Mouse (Mus musculus) spleen, postnatal 14 days (tissue): ENCODE measurements around the gene Atg16l1.
A peak's percentile ranks its signal among the peaks of the same experiment; 100 is the strongest.

Source experiments
- DNase-seq, 2 experiments: peaks; one replicate each; pipeline ENCODE4 v3.0.0; 2021 to 2022; ENCODE audit warnings: low spot score in 2 of 2

Atg16l1 gene

GRCm38 (mm10) chr1:87755641-87756470, at the start of gene Atg16l1:
Gene Atg16l1 (plus strand): TSS chr1:87755870.
- peak; percentile 83 to 91 for DNase-seq

- peak in 1 of 2 experiments; percentile 14 for DNase-seq
Measured at GRCm38 (mm10) chr1:87706361-87706760, 49.3 kb upstream of the Atg16l1 start.

GRCm38 (mm10) chr1:87709020-87709419, 46.6 kb upstream of the Atg16l1 start:
- DNase-seq, result no peak

- DNase-seq, result no peak
Measured at GRCm38 (mm10) chr1:87709661-87710270, 45.9 kb upstream of the Atg16l1 start.

DNA sequence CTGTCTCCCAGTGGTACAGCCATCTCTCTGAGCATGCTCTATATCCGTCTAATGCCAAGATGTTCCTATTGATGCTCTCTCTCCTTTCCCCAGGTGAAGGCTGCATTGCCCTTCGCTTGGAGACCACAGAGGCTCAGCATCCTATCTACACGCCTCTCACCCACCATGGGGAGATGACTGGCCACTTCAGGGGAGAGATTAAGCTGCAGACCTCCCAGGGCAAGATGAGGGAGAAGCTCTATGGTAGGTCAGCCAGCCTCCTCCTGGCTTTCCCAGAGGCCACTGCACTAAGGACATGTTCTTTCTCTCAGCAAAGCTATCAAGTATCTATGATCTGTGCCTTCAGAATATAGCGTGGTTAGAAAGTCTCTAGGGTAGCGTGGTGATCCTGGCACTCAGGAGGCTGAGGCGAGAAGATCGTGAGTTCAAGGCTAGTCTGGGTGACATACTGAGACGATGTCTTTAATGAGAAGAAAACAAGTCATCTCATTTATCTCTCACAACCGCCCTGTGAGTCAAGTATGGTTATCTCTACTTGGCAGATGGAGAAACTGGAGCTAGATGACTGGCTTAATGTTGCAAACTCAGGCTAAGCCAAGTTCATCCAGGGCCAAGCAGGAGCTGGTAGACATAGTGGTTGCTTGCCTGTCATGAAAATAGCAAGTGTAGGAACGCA, 43.6 kb upstream of the Atg16l1 start:
- peak in 1 of 2 experiments; percentile 21 for DNase-seq

- DNase-seq, result no peak
Measured at GRCm38 (mm10) chr1:87712614-87712971, 43.1 kb upstream of the Atg16l1 start.

DNA sequence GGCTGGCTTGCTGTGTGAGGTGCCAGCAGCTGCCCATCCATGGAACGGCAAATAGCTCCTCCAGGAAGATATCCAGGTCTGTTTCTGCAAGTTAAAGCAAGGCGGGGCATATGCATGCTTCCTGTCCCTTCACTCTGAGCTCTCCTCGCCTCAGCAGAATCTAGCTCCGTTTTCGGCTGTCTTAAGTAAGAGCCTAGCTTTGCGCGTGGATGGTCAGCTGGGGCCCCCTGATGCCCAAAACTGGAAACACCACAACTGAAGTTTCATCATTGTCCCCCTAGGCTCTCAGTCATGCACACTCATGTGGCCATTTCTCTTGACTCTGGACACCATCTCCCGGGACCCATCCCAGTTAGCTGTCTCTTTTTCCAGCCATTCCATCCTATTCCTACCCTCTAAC, 34.3 kb upstream of the Atg16l1 start:
- no peak for DNase-seq

- DNase-seq, result no peak
Measured at GRCm38 (mm10) chr1:87722081-87722480, 33.6 kb upstream of the Atg16l1 start.

- no peak for DNase-seq
Measured at GRCm38 (mm10) chr1:87723351-87723750, 32.3 kb upstream of the Atg16l1 start.

- DNase-seq, result no peak
Measured at GRCm38 (mm10) chr1:87729070-87729469, 26.6 kb upstream of the Atg16l1 start.

DNA sequence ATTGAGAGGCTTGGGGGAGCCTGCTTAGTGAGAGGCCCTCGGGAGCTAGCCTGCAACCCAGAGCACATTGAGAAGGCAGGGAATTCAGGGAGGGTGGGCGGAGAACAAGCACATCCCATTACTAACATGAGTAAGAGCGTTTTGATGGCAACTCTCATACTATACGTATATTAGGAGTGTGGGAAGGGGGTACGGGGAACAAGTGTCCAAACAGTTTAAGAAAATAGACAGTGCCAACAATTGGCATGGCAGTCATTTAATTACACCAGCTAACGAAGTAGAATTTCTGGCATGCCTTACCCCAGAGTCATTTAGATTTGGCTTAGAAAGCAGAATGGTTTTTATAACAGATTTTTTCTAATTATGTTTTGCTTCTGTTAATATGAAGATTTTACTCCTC, 25.8 kb upstream of the Atg16l1 start:
- DNase-seq, result no peak

DNA sequence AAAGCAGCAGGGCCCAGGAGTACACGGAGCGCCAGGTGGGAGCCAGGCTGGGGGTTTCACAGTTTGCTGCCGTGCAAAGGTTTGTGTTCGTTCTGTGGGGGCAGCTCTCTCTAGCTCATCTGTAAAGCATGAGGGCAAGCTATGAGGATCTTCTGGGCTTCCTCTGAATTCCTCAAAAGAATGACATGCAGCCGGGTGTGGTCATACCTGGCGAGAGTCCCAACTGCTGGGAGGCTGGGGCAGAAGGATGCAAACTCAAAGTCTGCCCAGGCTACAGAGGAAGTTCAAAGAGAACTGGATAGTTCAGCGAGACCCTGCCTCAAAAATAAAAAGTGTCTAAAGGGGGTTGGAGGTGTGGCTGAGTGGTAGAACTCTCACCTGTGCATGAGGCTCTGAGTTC, 25.4 kb upstream of the Atg16l1 start:
- no peak for DNase-seq

- no peak for DNase-seq
Measured at GRCm38 (mm10) chr1:87733212-87733611, 22.5 kb upstream of the Atg16l1 start.

DNA sequence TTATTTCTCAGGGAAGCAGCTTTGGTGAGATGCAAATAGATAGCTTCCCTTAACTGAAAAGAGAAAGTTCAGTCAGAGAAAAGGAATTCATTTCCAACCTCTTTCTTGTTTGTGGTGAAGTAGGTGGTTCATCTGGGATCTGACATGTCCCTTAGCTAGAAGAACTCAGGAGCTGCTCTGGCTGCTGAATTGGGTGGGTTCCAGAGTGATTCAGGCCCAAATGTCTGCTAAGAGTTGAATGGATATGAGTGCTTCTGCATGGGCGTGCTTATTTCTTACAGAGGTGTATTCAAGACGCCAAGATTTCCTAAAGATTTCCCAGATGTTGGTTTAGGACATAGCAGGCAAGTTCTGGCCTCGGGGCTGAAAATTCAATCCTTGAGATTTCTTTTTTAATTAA, 21.5 kb upstream of the Atg16l1 start:
- no peak for DNase-seq

DNA sequence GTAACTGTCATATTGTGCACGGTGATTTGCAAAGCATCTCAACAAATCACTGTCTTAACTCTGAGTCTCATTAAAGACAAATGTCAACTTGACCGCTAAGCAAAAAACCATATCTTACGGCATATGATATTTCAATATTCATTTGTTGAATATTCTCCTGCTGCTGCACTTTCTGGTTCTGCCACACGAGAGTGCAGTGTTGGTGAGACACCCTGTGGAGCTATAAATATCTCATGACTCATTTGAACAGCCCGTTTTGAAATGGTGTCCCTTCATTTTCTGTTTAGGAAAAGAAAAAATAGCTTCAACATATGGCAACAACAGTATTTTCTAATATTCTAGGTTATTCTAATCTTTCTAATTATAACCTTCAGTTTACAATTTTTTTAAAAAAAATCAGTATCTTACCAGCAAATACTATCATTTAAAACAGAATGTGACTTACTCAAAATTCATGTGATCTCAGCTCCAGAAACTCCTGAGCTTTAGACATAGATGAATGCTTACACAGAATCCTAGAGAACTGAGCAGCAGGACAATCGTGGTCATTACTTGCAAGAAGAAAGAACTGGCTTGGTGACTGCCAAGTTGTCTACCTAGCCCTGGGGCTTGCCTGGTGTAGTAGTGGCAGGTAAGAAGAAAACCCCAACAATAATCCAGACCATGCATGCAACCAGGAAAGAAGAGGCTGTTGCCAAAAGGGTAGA, 14.9 kb upstream of the Atg16l1 start:
- DNase-seq, result no peak

DNA sequence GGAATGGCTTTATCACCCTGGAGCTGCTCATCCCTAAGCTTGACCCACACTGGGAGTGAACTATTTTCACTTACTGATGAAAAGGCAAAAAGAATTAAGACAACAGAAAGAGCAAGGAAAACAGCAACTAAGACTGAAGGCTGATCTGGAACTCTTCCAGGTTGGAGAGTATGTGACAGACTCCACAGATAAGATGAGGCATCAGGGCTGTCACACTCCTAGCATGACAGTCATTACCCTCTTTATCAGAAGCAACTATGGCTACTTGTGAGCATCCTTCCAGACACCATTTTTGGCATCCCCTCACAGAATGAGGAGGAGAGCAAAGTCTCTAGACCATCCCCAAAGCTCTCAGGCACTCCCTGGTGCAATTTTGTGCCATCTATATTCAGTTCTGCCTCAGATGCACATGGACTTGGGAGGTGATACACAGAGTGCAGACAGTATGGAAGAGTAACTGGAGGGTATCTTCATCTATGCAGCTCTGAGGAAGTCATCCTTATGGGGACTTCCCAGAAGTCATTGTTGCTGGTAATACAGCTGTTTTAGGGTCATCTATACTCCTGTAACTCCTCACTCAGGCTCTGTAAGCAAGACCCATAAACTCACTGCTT, 6.2 kb upstream of the Atg16l1 start:
- no peak for DNase-seq

DNA sequence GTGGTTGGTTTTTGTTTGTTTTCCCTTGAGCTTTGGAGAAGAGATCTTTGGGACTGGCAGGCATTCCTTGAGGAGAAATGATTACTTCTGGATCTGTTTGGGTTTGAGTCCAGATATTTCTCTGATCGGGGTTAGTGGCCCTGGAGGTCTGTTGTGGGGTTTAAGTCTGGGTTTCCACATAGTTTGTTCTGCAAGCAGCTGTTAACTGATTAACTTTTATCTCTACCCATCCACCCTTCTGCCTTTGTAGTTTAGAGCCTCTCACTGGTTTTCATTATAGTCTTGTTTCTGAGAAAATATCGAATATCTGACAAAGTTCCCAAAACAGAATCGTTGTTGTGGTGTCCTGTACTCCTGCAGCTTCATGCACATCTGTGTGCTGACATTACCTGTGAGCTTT, 8.2 kb downstream of the Atg16l1 start:
- DNase-seq, result no peak

DNA sequence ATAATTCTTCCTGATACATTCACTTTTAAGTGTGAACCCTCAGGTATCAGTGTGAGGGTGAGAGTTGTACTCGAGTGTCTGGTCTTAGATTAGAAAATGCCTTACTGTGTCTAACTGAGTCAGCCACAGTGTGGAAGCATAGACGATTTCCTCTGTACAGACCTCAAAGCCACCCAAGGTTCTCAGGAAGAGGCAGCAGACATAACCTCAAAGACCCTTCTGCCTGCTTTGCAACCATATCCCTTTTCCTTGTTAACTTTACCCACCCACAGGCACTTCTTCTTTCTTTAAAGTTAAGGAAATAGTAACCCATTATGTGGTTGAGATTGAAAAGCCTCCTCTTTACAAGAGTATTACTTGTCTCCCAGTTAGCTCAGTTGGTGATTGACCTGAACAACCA, 10.1 kb downstream of the Atg16l1 start:
- DNase-seq, result no peak

DNA sequence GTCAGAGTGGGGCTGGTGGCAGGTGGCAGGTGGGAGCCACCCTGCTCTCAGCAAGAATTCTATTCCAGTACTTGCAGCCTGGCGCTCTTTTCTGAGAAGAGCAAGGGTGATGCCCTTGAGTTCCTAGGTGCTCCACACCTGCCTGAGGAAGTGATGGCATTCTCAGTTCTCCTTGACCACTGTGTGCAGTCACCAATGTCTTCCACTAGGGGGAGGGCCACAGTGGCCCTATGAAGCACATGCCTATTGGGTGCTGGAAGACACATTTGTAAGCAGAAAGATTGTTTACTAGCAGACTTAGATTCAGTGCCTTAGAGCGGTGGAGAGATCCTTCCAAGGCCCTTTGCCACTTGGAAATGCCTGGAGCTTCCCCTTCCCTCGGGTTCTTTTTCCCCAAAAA, 10.6 kb downstream of the Atg16l1 start:
- DNase-seq, result peak; percentile 17 to 36

- no peak for DNase-seq
Measured at GRCm38 (mm10) chr1:87769263-87769662, 13.6 kb downstream of the Atg16l1 start.

DNA sequence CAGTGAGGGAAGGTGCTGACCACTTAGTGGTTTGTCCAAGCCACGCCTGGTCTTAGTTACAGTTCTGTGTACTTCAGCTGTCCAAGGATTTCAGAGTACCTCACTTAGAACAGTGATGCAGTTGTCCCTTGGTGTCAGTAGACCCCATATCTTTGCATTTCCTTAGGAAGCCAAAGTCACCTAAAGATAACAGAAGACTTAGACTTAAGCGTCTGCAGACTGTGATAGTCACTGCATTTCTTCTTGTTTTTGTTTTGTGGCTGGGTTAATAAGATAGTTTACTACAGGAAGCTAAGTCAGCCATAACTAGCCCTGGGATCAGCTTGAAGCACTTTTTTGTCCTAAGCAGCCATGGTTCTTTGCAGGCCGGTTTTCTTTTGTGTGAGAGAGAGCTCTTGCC, 14.8 kb downstream of the Atg16l1 start:
- no peak for DNase-seq

GRCm38 (mm10) chr1:87771724-87772123, 16.1 kb downstream of the Atg16l1 start:
- no peak for DNase-seq
